Mouse (Mus musculus) forebrain, postnatal 0 days (tissue): ENCODE data around the gene Rab34. TPM values are rescaled to one million over a fixed set of nuclear protein-coding genes. Genes with fewer than 3 reads are reported as not detected.

Experiments
- ATAC-seq: fragments of 200-750 bp; cut with Nextera tagmentation; 2 replicates; pipeline ENCODE4 v1.8.0; 2017; ENCODE audit warnings: mild to moderate bottlenecking, moderate library complexity
- DNase-seq: peaks from one replicate; pipeline ENCODE4 v3.0.0-alpha.2; 2015
- H3K27ac ChIP-seq: fragments of 300-500 bp; sonication (generic); 2 replicates; pipeline ENCODE4 v1.5.1; 2014; ENCODE audit warnings: low read depth, mild to moderate bottlenecking, antibody characterized with exemption, low read length, moderate library complexity, mixed read lengths
- H3K27me3 ChIP-seq: fragments of 300-500 bp; sonication (generic); 2 replicates; pipeline ENCODE4 v1.6.1; 2014; ENCODE audit warnings: mild to moderate bottlenecking, low read length, mixed read lengths; ENCODE audit not compliant: insufficient read depth
- H3K36me3 ChIP-seq: fragments of 300-500 bp; sonication (generic); 2 replicates; pipeline ENCODE4 v1.6.1; 2014; ENCODE audit warnings: mild to moderate bottlenecking, moderate library complexity; ENCODE audit not compliant: insufficient read depth
- H3K4me1 ChIP-seq: fragments of 300-500 bp; sonication (generic); 2 replicates; pipeline ENCODE4 v1.6.1; 2014; ENCODE audit warnings: antibody characterized with exemption; ENCODE audit not compliant: insufficient read depth
- H3K4me2 ChIP-seq: fragments of 300-500 bp; sonication (generic); 2 replicates; pipeline ENCODE4 v1.6.1; 2014; ENCODE audit warnings: low read depth, mild to moderate bottlenecking, moderate library complexity
- H3K4me3 ChIP-seq: fragments of 300-500 bp; sonication (generic); 2 replicates; pipeline ENCODE4 v1.5.1; 2014; ENCODE audit warnings: low read depth, low read length, mixed read lengths
- H3K9ac ChIP-seq: fragments of 300-500 bp; sonication (generic); 2 replicates; pipeline ENCODE4 v1.6.1; 2014; ENCODE audit warnings: mild to moderate bottlenecking
- H3K9me3 ChIP-seq: fragments of 300-500 bp; sonication (generic); 2 replicates; pipeline ENCODE4 v1.6.1; 2016; ENCODE audit warnings: low read length
- CTCF ChIP-seq: sonication (generic); IDR thresholded peaks from 2 replicates; pipeline ENCODE4 v1.5.1; 2016; ENCODE audit warnings: antibody characterized with exemption, control low read depth, low read depth
- WGBS: fragments of 180-500 bp; shearing (Covaris S2); extraction: QIAGEN DNeasy Blood & Tissue Kit; methylation state at CpG from one replicate; pipeline ENCODE4 v1.1.7; 2014; 5-methylcytosine and 5-hydroxymethylcytosine counted together
- polyA plus RNA-seq: library from polyadenylated mRNA; unstranded; fragments of >200 nt; fragmentation: Nextera tagmentation; extraction: Ambion mirVana; gene quantifications from 2 replicates; pipeline ENCODE4 v1.2.1, GENCODE M21; 2015
- total RNA-seq: library from RNA; depleted of rRNA; stranded (reverse); fragments of >200 nt; gene quantifications from 2 replicates; pipeline ENCODE4 v1.2.3, GENCODE M21; 2014

Gene Rab34
- total and polyA plus RNA-seq, 2 experiments from 2014 or later, result 55.5 to 76.9 TPM

- ATAC-seq, result no peak
- WGBS, result 78% methylated on average over 6 of the region's 6 CpGs
- H3K9ac ChIP-seq, result no peak overlapping the region
- H3K36me3 ChIP-seq, result peaks cover 43% of the 10 kb centered on the region
- H3K27me3 ChIP-seq, result no peaks in the 10 kb centered on the region
- no peak for DNase-seq
- no peaks in the 10 kb centered on the region for H3K4me1 ChIP-seq
- TF ChIP-seq CTCF, result no peak
- H3K4me3 ChIP-seq, result no peak overlapping the region
- H3K27ac ChIP-seq, result no peak overlapping the region
- H3K4me2 ChIP-seq, result no peak overlapping the region
- no peaks in the 10 kb centered on the region for H3K9me3 ChIP-seq
Observed at GRCm38 (mm10) chr11:78204287-78204686, 16.1 kb downstream of the Rab34 start.

GRCm38 (mm10) chr11:78205361-78206206 lies 17.4 kb downstream of the Rab34 start:
- no peaks in the 10 kb centered on the region for H3K27me3 ChIP-seq
- H3K4me1 ChIP-seq, result no peaks in the 10 kb centered on the region
- DNase-seq (no peak), ATAC-seq (peak; percentile 23; the same call in 1 of the 2 replicates)
- H3K27ac ChIP-seq, result peak overlapping the region; percentile 40; the same call in 1 of the 2 replicates
- WGBS, result 65% methylated on average over 13 of the region's 13 CpGs
- H3K9me3 ChIP-seq, result no peaks in the 10 kb centered on the region
- H3K36me3 ChIP-seq, result peaks cover 56% of the 10 kb centered on the region
- no peak for TF ChIP-seq CTCF
- no peak overlapping the region for H3K4me2 ChIP-seq
- H3K4me3 ChIP-seq, result no peak overlapping the region
- no peak overlapping the region for H3K9ac ChIP-seq

- H3K36me3 ChIP-seq, result peaks cover 72% of the 10 kb centered on the region
- no peaks in the 10 kb centered on the region for H3K9me3 ChIP-seq
- no peak for TF ChIP-seq CTCF
- no peak overlapping the region for H3K4me3 ChIP-seq
- no peak for ATAC-seq
- no peak for DNase-seq
- H3K27me3 ChIP-seq, result no peaks in the 10 kb centered on the region
- H3K27ac ChIP-seq, result no peak overlapping the region
- H3K9ac ChIP-seq, result no peak overlapping the region
- H3K4me1 ChIP-seq, result no peaks in the 10 kb centered on the region
- H3K4me2 ChIP-seq, result no peak overlapping the region
- 91% methylated on average over 7 of the region's 7 CpGs for WGBS
Observed at GRCm38 (mm10) chr11:78207190-78207589, 19.0 kb downstream of the Rab34 start.

- DNase-seq, result no peak
- H3K4me3 ChIP-seq, result no peak overlapping the region
- 98% methylated on average over 6 of the region's 6 CpGs for WGBS
- no peak overlapping the region for H3K27ac ChIP-seq
- no peaks in the 10 kb centered on the region for H3K9me3 ChIP-seq
- peaks cover 94% of the 10 kb centered on the region for H3K36me3 ChIP-seq
- no peaks in the 10 kb centered on the region for H3K27me3 ChIP-seq
- no peak for ATAC-seq
- H3K9ac ChIP-seq, result no peak overlapping the region
- TF ChIP-seq CTCF, result no peak
- H3K4me2 ChIP-seq, result no peak overlapping the region
- H3K4me1 ChIP-seq, result no peaks in the 10 kb centered on the region
Observed at GRCm38 (mm10) chr11:78209886-78210285, 21.7 kb downstream of the Rab34 start.

GRCm38 (mm10) chr11:78210615-78211014 lies 22.4 kb downstream of the Rab34 start:
- 83% methylated on average over 7 of the region's 7 CpGs for WGBS
- DNase-seq, result no peak
- Histone ChIP-seq H3K9me3 (no peaks in the 10 kb centered on the region), H3K9ac (no peak overlapping the region), H3K4me2 (no peak overlapping the region), H3K4me1 (no peaks in the 10 kb centered on the region), H3K27ac (no peak overlapping the region), H3K36me3 (peaks cover 98% of the 10 kb centered on the region), H3K4me3 (no peak overlapping the region), H3K27me3 (no peaks in the 10 kb centered on the region)
- ATAC-seq, result no peak
- TF ChIP-seq CTCF, result no peak

GRCm38 (mm10) chr11:78211513-78211912 lies 23.3 kb downstream of the Rab34 start:
- DNase-seq (no peak), ATAC-seq (no peak)
- no peak for TF ChIP-seq CTCF
- Histone ChIP-seq H3K27ac (no peak overlapping the region), H3K4me3 (no peak overlapping the region), H3K9me3 (no peaks in the 10 kb centered on the region), H3K27me3 (no peaks in the 10 kb centered on the region), H3K4me1 (no peaks in the 10 kb centered on the region), H3K4me2 (no peak overlapping the region), H3K9ac (no peak overlapping the region), H3K36me3 (peaks cover 98% of the 10 kb centered on the region)
- 92% methylated on average over 5 of the region's 5 CpGs for WGBS

GRCm38 (mm10) chr11:78213086-78213817 lies 25.0 kb downstream of the Rab34 start:
- 96% methylated on average over 14 of the region's 14 CpGs for WGBS
- DNase-seq, result no peak
- TF ChIP-seq CTCF, result no peak
- H3K4me3 ChIP-seq, result no peak overlapping the region
- H3K27ac ChIP-seq, result no peak overlapping the region
- H3K27me3 ChIP-seq, result no peaks in the 10 kb centered on the region
- H3K9me3 ChIP-seq, result no peaks in the 10 kb centered on the region
- H3K4me2 ChIP-seq, result no peak overlapping the region
- no peak for ATAC-seq
- H3K36me3 ChIP-seq, result peaks cover 98% of the 10 kb centered on the region
- no peak overlapping the region for H3K9ac ChIP-seq
- H3K4me1 ChIP-seq, result no peaks in the 10 kb centered on the region
